Mouse (Mus musculus) splenic B cell, adult 2 months (primary cell): ENCODE measurements at regions not wholly inside any gene's neighbourhood (a gene's known extent, or its start where the extent isn't known, plus 50 kb on each side); places are given as distances from the start of the nearest gene placed in this dataset.

Experiments
- DNase-seq: peaks from one replicate; pipeline ENCODE4 v3.0.0-alpha.2; 2011; ENCODE audit warnings: low read depth, low spot score
- H3K27me3 ChIP-seq: 2 replicates; pipeline ENCODE4 v1.6.1; 2012; ENCODE audit warnings: mild to moderate bottlenecking, low read length, moderate library complexity, mixed read lengths; ENCODE audit not compliant: control insufficient read depth, poor library complexity, insufficient read depth, severe bottlenecking
- H3K36me3 ChIP-seq: 2 replicates; pipeline ENCODE4 v1.6.1; 2012; ENCODE audit warnings: mild to moderate bottlenecking, low read length, moderate library complexity, mixed read lengths; ENCODE audit not compliant: control insufficient read depth, poor library complexity, insufficient read depth, severe bottlenecking

DNA sequence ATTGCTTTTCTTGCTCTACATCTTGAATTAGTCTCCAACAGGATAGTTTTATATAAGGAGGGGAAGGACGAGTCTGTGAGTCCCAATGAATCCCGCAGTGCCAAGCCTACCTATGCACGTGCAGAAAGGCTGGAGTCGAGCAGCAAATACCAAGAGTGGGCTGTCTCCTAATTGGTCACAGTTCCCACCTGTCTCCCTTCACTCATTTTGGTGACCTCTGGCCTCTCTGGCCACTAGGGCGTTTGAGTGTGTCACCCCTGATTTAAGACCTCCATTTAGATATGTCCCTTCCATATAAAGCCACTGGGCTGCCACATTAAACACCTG is 234.1 kb downstream of the Zfp36l1 start:
- no peaks in the 10 kb centered on the region for H3K36me3 ChIP-seq
- DNase-seq, result no peak
- H3K27me3 ChIP-seq, result no peaks in the 10 kb centered on the region

DNA sequence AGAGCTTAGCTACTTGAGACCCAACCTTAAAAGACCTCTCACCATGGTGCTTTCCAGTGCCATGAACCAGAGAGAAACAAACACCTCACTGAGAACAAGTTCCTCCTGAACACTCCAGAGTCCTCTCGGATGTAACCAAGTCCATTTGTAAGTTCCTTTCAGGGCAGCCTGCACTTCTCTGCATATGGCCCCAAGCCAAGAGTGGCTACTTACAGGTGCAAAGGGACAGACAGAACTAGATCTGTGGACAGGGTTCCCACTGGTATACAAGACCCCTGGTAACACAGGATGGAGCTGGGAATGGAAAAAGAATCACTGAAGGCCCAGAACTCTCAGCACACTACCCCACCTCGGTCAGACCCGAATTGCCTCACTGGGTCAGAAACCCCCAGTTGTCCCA is 234.7 kb downstream of the Zfp36l1 start:
- Histone ChIP-seq H3K27me3 (no peaks in the 10 kb centered on the region), H3K36me3 (no peaks in the 10 kb centered on the region)

DNA sequence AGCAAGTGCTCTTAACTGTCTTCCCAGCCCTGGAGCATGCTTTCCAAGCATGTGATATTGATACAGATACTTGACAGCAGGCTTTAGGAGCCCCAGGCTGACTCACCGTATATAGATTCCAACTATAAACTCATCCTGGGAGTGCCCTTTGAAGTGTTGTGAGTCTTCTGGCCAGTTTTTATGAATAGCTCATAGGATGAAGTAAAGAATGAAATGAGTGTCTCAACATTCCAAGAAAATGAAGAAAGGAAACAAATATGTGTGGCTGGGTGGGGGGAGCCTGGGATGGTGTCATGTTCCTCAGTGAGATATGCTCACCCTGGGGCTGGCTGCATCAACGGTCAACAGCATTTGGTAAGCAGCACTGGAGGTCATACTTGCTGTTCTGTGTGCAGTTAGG is 238.5 kb downstream of the Zfp36l1 start:
- H3K27me3 ChIP-seq, result no peaks in the 10 kb centered on the region
- no peak for DNase-seq
- no peaks in the 10 kb centered on the region for H3K36me3 ChIP-seq

More for the DNA sequence above, 234.7 kb downstream of the Zfp36l1 start:
- DNase-seq, result no peak

DNA sequence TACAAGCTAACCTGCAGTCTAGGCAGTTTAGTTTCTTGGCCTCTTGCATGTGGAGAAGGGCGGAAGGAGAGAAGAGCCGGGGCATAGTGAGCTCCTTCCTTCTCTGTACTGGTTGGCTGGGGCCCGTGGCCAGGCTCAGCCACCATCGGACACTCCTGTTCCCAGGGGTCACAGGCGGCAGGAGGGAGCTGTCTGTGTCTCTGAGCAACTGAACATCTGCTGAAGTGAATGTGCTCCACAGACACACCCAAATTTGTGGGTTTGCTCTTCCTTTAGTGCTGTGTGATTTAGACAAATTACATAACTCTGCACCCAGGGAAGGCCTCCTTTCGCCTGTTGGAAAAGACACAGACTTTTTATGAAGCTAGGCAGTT is 247.6 kb downstream of the Zfp36l1 start:
- Histone ChIP-seq H3K36me3 (no peaks in the 10 kb centered on the region), H3K27me3 (no peaks in the 10 kb centered on the region)
- DNase-seq, result no peak

DNA sequence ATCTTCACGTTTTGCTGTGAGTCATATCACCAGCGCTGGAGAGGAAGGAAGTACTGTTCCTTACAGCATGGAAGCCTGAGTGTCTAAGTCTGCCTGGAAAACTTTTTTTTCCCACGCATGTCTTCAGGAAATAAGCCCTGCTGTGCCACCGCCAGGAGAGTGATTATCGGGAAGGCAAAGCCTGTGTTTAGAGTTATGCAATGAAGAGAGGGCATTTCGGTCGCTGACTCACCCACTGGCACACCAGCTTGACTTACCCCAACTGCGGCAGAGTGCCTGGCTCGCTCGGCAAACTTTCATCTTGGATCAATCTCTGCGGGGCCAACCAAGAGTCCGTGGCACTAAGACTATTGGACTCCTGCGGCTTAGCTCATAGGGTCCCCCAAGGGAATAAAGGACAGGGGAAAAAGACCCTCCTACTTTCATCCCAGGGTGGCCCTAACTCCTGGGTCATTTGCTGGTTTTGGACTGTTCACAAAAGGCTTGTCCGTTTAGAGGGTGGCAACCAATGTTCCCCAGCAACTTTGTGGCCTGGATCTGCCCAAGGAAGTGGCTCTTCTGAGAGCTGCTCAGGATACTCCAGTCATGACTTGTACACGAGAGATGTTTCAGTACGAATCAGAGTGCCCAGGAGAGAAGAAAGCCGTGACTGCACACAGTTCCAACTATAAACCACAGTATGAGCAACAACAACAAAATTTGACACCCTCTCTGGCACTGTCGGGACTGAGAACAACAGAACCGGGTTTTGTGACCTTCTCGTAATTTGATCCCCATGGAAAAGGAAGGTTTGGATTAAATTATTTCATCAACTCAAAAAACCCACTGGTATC is 248.3 kb downstream of the Zfp36l1 start:
- Histone ChIP-seq H3K36me3 (no peaks in the 10 kb centered on the region), H3K27me3 (no peaks in the 10 kb centered on the region)
- no peak for DNase-seq
